Mouse (Mus musculus): ENCODE data around the gene Ifna2.

Gene Ifna2

DNA sequence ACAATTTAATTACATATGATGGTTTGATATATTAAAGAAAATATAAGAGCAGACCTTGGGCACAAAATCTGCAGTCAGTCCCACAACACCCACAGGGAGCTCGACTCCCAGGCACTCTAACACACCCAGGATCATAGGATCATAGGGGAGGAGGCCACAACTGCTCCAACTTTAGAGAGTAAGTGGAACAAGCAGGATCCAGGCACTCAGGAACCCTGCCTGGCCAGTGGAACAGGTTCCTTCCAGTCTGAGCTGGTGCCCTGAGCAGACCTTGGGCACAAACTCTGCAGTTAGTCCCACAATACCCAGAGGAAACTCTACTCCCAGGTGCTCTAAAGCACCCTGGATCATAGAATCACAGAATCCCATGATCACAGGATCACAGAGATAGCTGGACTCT, 28.3 kb downstream of the Ifna2 start:
- DNase-seq (ENCODE audit: low read depth, low spot score) = no peak

DNA sequence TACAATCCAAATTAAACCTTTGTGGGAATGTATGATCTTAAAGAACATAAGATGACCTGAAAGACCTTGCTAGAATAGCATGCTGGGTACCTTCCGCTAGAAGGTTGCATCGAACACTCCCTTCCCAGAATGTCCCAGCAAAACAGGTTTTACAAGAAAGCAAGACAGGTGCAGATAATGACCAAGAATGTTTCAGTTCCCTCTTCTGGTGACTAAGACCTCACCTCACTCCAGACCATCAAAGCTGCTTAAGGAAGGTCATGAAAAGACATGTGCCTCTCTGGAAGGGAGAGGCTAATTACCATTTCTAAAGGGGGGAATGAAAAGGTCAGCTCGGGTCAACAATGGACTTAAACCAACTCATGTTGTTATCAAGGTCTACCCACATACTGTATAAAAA, 30.1 kb downstream of the Ifna2 start:
- no peak for DNase-seq (ENCODE audit: low read depth, low spot score)

DNA sequence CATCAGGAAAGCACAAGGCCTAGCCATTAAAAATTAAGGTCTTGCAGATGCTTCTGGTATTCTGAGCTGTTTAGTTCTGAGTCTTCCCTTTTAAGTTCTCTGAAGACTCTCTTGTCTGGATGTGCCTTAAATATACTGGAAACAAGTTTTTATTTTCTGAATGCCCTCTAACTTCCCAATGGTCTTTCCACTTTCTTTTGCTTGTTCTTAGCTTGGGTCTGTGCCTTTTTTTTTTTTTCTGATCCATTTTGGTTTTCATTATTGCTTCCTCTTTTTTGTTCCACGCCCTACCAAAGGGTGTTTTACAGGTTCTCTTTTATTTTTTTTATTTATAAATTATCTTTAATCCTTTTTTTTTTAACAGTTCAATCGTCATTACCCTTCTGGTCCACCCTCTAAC, 39.4 kb downstream of the Ifna2 start, which contains the start of gene Ifna13:
TSS of gene Ifna13 (minus strand) at position 101 of the 400 bp plus-strand sequence.
- DNase-seq (ENCODE audit: low read depth, low spot score) = no peak

DNA sequence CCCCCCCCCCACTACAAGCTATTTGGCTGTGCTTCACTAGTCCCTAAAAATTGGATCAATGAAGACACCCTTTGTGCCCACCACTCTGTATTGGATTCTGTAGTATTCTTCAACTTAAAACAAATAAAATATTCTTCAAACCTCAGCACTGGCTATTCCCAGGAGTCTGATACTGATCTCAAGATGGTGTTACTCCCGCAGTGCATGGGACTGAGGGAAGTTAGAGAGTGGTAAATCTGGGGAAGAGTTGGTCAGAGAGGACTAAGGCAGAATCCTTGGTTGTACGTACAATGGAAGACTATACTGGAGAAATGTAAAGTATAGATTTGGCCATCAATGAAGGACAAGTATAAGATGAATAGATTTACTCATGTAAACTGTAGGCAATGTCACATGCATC, 41.2 kb downstream of the Ifna2 start:
- DNase-seq (ENCODE audit: low read depth, low spot score) = no peak

DNA sequence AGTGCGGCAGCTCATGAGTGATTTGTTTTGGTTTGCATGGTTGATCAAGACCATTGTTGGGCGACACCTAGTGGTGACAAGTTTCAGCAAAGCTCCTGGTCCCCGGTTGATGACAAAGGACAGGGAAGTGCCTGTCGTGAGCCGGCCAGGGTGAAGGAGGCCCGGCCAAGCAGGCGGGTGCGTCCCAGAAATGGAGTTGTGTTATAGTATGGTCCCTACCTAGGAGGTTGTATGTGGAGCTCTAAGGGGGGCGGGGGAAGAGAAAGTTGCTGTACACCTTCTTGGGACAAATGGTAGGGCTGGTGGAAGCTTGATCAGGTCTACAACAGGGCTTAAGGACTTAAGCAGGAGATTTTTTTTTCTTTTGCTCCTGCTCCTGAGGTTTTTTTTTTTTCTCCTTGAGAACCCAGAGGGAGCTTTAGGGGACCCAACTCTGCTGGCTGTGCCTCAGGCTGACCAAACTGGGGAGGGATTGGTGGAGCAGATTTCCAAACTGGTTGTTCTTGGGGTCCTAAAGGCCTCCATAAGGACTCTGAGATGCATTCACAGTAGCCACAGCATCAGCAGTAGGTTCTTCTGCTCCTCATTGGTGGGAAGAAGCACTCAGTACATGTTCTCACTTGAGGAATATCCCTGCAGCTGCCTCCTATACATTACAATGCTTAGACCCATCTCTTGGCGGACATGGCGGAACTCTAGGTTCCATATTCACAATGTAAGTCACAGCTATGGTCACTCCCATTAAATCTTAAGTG, 42.5 kb downstream of the Ifna2 start:
- peak; percentile 99 for DNase-seq (ENCODE audit: low read depth, low spot score)

DNA sequence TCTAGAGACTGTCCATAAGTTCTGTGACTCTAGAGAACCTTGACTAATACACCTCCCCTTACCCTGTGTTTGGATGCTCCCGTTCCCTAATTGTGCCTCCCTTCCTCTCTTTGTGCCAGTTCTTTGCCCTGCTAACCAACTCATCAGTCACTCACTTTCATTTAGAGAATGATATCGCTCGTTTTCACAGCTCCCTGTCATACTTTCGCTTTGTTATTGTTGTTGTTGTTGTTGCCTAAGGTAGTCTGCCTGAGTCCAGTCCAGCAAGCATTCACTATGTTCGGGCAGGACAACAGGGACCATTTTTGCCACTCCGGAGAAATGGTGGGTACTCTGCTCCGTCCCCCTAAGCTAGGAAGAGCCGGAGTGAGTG, 43.0 kb downstream of the Ifna2 start:
- no peak for DNase-seq (ENCODE audit: low read depth, low spot score)

DNA sequence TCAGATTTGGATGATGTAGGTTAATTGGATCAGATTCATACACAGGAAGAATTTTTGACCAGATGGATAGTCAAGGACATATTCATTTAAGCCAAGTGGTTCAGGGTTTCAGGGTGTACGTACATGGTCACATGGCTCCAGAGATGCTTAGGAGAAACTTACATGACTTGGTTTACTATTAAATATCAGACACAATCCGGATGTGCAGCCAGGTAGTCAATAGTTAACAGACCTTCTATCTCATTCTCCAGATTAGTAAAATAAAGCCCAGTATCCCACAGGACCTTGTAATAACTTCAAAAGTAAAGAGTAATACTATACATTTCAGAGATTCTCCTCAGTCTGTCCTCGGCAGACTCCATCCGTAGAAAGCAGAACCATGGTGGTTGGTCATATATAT, 49.4 kb downstream of the Ifna2 start, which contains the start of gene C87499:
TSS of gene C87499 (minus strand) at position 101 of the 400 bp plus-strand sequence.
- DNase-seq (ENCODE audit: low read depth, low spot score) = no peak

Measured in retina, postnatal 7 days (tissue).